Mouse (Mus musculus): ENCODE measurements at regions not wholly inside any gene's neighbourhood (a gene's known extent, or its start where the extent isn't known, plus 50 kb on each side); places are given as distances from the start of the nearest gene placed in this dataset.

GRCm38 (mm10) chr6:116767738-116768522, 51.2 kb upstream of the Tmem72 start:
- peak; percentile 33 for DNase-seq (ENCODE audit: extremely low spot score, low read depth, low spot score)

DNA sequence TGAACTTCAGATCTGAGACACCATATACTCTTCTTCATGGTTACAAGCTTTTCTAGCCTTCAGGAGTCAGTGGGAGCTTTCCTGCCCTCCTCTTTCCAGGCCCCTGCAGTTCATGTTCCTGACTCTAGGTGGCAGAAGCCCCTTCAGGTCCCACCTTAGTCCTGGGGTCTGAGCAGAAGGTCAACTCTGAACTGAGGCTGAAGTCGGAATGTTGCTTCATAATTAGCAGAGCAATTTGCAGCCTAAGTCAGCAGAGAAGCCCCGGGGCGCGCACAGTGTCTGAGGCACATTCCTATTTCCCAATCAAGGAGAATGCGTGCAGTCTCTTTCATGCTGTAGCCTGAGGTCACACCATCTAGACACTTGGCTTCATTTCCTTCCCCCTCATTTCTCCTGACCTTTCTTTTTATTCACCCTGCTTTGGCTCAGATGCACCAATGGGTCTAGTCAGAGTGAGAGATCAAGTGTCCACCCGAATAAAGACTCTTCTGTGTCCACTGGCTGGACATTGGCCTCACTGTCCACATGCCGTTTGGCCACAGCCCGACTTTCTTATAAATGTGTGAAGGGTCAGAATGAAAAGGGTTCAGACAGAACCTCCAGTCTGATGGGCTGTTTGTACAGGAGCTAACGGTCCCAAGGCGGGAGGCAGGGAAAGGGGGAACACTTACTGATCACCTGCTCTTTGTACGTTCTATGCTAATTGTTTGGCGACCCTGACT, 58.4 kb upstream of the Tmem72 start:
- DNase-seq (ENCODE audit: extremely low spot score, low read depth, low spot score): no peak

GRCm38 (mm10) chr6:116786553-116787335, 70.0 kb upstream of the Tmem72 start:
- DNase-seq (ENCODE audit: extremely low spot score, low read depth, low spot score): no peak

- no peak for DNase-seq (ENCODE audit: extremely low spot score, low read depth, low spot score)
Observed at GRCm38 (mm10) chr6:116793321-116793960, 76.7 kb upstream of the Tmem72 start.

GRCm38 (mm10) chr6:116793961-116794336, 77.2 kb upstream of the Tmem72 start:
- DNase-seq (ENCODE audit: extremely low spot score, low read depth, low spot score): no peak

DNA sequence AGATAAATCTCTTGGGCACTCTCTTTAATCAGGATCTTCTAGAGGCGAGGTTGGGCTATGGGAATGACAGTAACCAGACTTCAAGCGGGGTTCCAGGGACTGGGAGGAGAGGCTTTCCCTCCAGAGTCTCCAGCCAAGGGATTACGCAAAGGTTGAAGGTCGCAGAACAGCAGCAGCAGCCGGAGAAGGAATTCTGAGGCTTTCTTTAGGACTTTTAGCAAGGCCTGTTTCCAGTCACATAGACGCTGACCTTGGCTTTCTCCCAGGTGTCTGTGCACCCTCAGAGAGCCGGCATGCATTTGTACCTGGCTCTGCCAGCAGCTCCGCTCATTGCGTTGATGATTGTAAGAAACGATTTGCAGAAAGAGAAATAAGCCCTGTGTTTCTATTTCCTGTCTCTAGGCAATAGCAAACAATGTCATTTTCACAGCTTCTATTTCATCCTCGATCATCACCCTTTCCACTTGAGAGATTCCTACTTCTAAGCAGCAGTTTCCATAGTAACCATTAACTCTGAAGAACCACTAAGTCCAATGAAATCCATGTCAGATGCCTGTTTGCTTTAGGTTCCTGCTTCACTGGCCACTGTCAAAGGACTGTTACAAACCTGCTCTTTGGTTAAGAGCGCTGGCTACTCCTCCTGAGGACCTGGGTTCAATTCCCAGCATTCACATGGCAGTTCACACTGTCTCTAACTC, 104.7 kb upstream of the Tmem72 start:
- peak; percentile 6 for DNase-seq (ENCODE audit: extremely low spot score, low read depth, low spot score)

GRCm38 (mm10) chr6:116822605-116823004, 105.9 kb upstream of the Tmem72 start:
- no peak for DNase-seq (ENCODE audit: extremely low spot score, low read depth, low spot score)

GRCm38 (mm10) chr6:116825628-116826027, 108.9 kb upstream of the Tmem72 start:
- DNase-seq (ENCODE audit: extremely low spot score, low read depth, low spot score): no peak

- no peak for DNase-seq (ENCODE audit: extremely low spot score, low read depth, low spot score)
Observed at GRCm38 (mm10) chr6:116829341-116829740, 112.6 kb upstream of the Tmem72 start.

GRCm38 (mm10) chr6:116845990-116846862, 129.5 kb upstream of the Tmem72 start:
- DNase-seq (ENCODE audit: extremely low spot score, low read depth, low spot score): no peak

- DNase-seq (ENCODE audit: extremely low spot score, low read depth, low spot score): no peak
Observed at GRCm38 (mm10) chr6:116848538-116849093, 131.9 kb upstream of the Tmem72 start.

GRCm38 (mm10) chr6:116854029-116854428, 137.3 kb upstream of the Tmem72 start:
- DNase-seq (ENCODE audit: extremely low spot score, low read depth, low spot score): no peak

DNA sequence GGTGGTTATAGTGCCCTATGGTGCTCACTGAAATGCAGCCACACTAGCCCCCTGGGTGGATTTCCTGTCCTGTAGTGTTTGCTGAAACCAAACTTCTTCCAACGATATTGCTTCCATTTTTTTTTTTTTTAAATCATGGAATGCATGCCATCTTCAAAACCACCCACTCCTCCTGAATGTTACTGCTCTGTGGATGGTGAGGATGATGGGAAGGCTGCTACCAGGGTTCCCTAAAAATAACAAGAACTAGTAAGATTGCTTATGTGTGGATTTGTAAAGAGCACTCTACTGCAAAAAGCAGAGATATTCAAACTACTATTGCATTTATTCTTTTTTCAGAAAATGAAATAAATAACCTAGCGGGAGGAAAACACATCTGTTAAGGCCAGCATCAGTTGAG, 139.4 kb upstream of the Tmem72 start:
- DNase-seq (ENCODE audit: extremely low spot score, low read depth, low spot score): no peak

DNA sequence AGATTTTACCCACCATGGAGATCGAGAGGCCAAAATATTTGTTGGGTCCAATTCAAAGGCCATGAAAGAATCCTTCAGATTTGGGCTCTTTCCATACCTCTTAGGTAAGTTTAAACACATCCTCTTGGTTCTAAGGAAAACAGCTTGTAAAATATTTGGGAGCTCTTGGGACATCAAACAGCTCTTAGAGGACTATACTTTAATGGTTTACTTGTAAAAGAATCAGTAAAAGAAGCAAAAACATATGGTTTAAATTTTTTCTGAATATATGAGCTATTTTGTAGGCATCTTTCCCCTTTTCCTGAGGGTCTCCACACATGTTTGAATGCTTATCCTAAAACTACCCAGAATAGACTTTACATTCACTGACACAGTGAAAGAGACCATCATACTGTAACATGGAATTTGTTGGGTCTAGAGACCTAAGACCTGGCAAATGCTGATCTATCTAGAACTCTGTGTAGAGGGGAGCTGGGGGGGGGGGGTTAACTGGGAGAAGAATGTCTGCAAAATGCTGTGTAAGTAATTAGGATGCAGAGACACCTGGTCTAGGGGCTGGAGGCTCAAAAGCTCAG, 140.3 kb upstream of the Tmem72 start:
- no peak for DNase-seq (ENCODE audit: extremely low spot score, low read depth, low spot score)

DNA sequence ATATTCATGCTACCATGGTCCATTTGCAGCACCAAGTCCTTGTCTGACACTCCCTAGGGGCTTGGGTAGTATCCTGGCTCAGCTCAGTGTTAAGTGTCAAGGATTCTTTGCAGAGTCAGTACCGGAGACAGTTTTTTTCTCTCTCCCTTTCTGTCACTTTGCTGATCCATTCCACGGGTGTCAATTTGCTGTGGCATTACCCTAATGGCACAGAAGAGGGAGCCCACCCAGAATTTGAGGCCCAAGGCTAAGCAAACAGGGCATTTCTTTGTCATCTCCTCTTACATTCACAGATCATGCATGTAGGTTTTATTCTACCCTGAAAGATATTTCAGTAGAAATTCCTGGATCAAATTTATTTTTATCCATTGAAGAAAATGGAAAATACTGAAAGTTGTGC, 146.4 kb upstream of the Tmem72 start:
- no peak for DNase-seq (ENCODE audit: extremely low spot score, low read depth, low spot score)

GRCm38 (mm10) chr6:116863626-116864025, 146.9 kb upstream of the Tmem72 start:
- no peak for DNase-seq (ENCODE audit: extremely low spot score, low read depth, low spot score)

DNA sequence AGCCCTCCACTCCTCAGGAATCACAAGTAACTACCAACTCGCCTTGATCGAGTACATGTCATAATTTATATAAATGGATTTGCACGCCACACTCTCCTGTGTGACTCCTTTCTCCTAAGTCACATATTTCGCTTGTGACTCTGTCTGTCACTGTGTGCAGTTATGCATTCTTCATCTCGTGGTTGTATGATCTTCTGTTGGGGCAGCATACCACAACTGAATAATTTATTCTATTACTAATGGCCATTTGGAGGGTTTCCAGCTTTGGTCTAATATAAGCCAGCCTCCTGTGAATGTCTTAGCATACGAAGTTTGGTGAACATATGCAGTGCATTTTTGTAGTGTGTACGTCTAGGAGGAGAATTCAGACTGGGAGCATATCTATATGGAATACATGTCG, 176.6 kb upstream of the Tmem72 start:
- no peak for DNase-seq (ENCODE audit: extremely low spot score, low read depth, low spot score)

- DNase-seq (ENCODE audit: extremely low spot score, low read depth, low spot score): no peak
Observed at GRCm38 (mm10) chr6:116894252-116894651, 177.5 kb upstream of the Tmem72 start.

DNA sequence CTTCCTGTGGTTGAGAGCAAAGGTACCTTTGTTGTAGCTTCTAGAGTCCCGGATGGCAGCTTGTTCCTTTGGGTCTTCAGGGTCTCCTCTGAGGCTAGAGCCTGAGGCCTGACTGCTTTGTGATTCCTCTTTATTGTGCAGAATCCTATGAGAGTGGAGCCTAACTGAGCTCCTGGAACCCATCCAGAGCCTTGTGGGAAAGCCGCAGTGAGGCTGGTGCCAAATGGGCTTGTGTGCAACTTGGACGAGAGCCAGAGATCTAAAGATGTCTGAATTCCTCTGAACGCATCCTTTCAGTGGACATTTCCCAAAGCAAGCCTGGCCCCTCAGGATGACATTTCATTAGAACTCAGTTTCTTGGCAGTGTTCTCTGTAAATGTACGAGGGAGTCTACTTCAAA, 178.4 kb upstream of the Tmem72 start:
- no peak for DNase-seq (ENCODE audit: extremely low spot score, low read depth, low spot score)
